Mouse (Mus musculus) stomach, postnatal 0 days (tissue): ENCODE measurements around the gene Otop3.

ENCODE experiments used
- CTCF ChIP-seq: IDR thresholded peaks from 2 replicates; pipeline ENCODE4 v1.5.1; 2016; ENCODE audit warnings: antibody characterized with exemption, low read depth, mild to moderate bottlenecking, moderate library complexity
- EP300 ChIP-seq: optimal IDR thresholded peaks from 2 replicates; pipeline ENCODE3; 2016; ENCODE audit warnings: antibody characterized with exemption

DNA sequence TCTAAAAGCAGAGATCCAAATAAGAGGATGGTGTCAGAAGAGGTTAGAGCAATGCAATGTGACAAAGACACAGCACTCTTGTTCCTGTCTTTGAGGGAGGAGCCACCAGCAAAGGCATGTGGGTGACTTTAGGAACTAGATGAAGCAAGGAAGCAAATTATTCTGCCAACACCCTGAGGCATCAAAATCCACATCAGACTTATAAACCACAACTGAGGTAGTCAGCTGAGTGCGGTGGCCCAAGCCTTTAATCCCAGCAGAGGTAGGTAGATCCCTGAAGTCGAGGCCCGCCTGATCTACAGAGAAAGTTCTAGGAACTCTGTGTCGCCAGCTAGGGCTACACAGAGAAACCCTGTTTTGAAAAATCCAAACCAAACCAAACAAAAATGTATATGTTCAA lies 42.7 kb downstream of the Otop3 start:
- TF ChIP-seq CTCF (no peak), EP300 (no peak)
